Mouse (Mus musculus) embryonic facial prominence, embryonic 14.5 days (tissue): ENCODE results near the gene Atad3a. TPM values are rescaled to one million over a fixed set of nuclear protein-coding genes. Genes with fewer than 3 reads are reported as not detected.

Experiments
- ATAC-seq: fragments of 200-750 bp; cut with Nextera tagmentation; 2 replicates; pipeline ENCODE4 v1.8.0; 2017; ENCODE audit warnings: low read depth, moderate number of reproducible peaks, moderate TSS enrichment
- DNase-seq: peaks from one replicate; pipeline ENCODE4 v3.0.0-alpha.2; 2015; ENCODE audit warnings: low spot score
- H3K27ac ChIP-seq: fragments of 300-500 bp; sonication (generic); replicated peaks from 2 replicates; pipeline ENCODE4 v1.5.1; 2014; ENCODE audit warnings: low read depth, mild to moderate bottlenecking, low read length, moderate library complexity
- H3K27me3 ChIP-seq: fragments of 300-500 bp; sonication (generic); replicated peaks from 2 replicates; pipeline ENCODE4 v1.6.1; 2014; ENCODE audit warnings: low read length; ENCODE audit not compliant: control insufficient read depth, insufficient read depth
- H3K36me3 ChIP-seq: fragments of 300-500 bp; sonication (generic); 2 replicates; pipeline ENCODE4 v1.6.1; 2014; ENCODE audit warnings: low read length, mixed read lengths; ENCODE audit not compliant: control insufficient read depth, insufficient read depth
- H3K4me1 ChIP-seq: fragments of 300-500 bp; sonication (generic); 2 replicates; pipeline ENCODE4 v1.6.1; 2014; ENCODE audit warnings: antibody characterized with exemption, low read length; ENCODE audit not compliant: control insufficient read depth, insufficient read depth
- H3K4me2 ChIP-seq: fragments of 300-500 bp; sonication (generic); 2 replicates; pipeline ENCODE4 v1.6.1; 2014; ENCODE audit warnings: low read depth, mild to moderate bottlenecking, low read length, moderate library complexity, mixed read lengths
- H3K4me3 ChIP-seq: fragments of 300-500 bp; sonication (generic); 2 replicates; pipeline ENCODE4 v1.5.1; 2014; ENCODE audit warnings: low read depth, mild to moderate bottlenecking, low read length
- H3K9ac ChIP-seq: fragments of 300-500 bp; sonication (generic); 2 replicates; pipeline ENCODE4 v1.6.1; 2014; ENCODE audit warnings: low read depth, mild to moderate bottlenecking, low read length, moderate library complexity, mixed read lengths
- H3K9me3 ChIP-seq: fragments of 300-500 bp; sonication (generic); 2 replicates; pipeline ENCODE4 v1.6.1; 2016; ENCODE audit warnings: low read length; ENCODE audit not compliant: control insufficient read depth
- WGBS: fragments of 180-500 bp; shearing (Covaris S2); extraction: QIAGEN DNeasy Blood & Tissue Kit; methylation state at CpG from one replicate; pipeline ENCODE4 v1.1.7; 2014; 5-methylcytosine and 5-hydroxymethylcytosine counted together
- polyA plus RNA-seq: library from polyadenylated mRNA; unstranded; fragments of >200 nt; fragmentation: Nextera tagmentation; extraction: Ambion mirVana; gene quantifications from 2 replicates; pipeline ENCODE4 v1.2.1, GENCODE M21; 2014

Atad3a gene
- polyA plus RNA-seq = 77.0 and 77.9 TPM in 2 replicates

DNA sequence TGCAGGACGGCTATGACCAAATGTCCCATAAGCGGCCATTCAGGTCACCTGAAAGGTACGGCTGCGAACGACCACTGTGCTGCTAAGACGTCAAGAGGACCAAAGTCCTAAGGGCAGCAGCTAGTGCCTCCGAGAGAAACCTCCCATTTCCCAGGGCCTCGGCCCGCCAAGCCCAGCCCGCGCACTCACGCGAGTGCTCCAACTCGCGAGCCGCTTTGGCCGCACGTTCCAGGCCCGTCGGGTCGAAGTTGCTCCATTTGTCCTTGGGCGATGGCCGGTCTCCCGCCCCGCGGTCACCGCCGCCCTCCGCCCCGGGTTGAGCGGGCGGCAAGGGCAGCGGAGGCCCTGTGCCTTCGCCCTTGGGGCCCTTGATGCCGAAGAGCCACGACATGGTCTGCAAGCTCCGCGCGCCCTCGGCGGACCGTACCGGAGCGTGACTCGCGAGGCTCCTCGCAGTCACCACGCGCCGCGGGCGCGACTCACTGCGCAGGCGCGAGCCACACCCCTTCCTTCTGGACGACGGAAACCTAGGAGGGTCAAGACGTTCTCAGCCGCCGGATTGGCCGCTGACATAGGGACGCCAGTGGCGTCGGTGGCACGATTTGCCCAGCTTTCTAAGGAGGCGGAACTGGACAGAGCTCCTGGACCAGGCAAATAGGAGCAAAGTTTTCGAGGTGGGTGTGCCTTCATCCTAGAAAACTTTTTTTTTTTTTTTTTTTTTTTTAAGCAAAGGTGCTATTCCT is at the start of gene Atad3a:
TSS of gene Atad3a (minus strand) at position 481 of the 743 bp plus-strand sequence.
- peak within 1 kb of the TSS; percentile 56; the same call in 1 of the 2 replicates for H3K27ac ChIP-seq

DNA sequence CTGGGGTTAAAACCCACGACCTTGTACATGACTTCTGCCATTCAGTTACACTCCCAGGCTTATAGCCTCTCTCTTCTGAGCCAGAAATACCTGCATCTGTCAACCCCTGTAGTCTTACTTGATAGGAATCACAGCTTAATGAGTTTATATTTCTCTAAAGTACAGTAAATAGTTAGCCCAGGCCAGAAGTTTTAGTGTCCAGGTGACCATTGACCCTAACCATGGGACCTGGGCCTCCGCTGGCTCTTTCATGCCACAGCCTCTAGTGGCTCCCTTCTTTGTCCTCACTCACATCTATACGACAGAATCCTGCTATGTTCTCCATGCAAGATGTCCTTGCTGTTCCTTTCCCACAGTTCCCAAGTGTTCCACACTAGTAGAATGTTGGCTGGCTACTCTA is 46.9 kb upstream of the Atad3a start:
- no peak for ATAC-seq
- no peak for DNase-seq
- 87% methylated on average over 3 of the region's 3 CpGs for WGBS
- Histone ChIP-seq H3K4me2 (no peak overlapping the region), H3K9ac (no peak overlapping the region), H3K27ac (no peak overlapping the region), H3K27me3 (no peaks in the 10 kb centered on the region), H3K4me3 (no peak overlapping the region), H3K9me3 (no peaks in the 10 kb centered on the region), H3K36me3 (peaks cover 62% of the 10 kb centered on the region), H3K4me1 (peaks cover 12% of the 10 kb centered on the region)

More for the DNA sequence above, at the start of gene Atad3a:
- Histone ChIP-seq H3K4me3 (peak within 1 kb of the TSS; percentile 69), H3K9ac (peak within 1 kb of the TSS; percentile 82), H3K27me3 (no peaks in the 10 kb centered on the region), H3K4me1 (peaks cover 14% of the 10 kb centered on the region), H3K4me2 (peak within 1 kb of the TSS; percentile 93), H3K36me3 (peaks cover 17% of the 10 kb centered on the region), H3K9me3 (no peaks in the 10 kb centered on the region)
- under 1% methylated on average over 38 of the region's 68 CpGs for WGBS
- DNase-seq = peak; percentile 98
- peak; percentile 98 for ATAC-seq

DNA sequence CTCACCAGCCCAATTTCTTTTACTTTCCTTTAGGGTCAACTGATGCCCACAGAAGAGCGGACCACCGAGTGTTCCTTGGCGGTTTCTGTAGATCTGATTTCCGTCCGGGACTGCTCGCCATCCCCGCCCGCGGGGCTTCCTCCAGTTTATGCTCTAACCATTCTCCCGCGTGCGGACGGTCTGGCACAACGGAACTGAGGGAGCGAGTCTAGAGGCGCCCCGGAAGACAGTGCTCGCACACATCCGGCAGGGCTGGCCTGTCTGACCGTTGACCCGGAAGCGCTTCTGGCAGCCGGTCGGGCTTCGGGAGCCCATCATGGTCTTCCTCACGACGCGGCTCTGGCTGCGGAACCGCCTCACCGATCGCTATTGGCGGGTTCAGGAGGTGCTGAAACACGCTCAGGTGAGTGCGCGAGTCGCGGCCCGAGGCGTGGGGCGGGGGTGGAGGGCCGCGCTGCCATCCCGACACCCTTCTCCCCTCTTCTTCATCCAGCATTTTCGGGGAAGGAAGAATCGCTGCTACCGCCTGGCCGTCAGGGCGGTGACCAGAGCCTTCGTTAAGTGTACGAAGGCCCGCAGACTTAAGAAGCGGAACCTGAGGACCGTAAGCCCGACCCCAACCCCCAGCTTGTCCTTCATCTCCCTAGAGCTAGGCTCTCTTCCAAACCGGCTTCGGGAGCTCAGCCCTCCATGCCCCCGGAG is 42.6 kb upstream of the Atad3a start:
- H3K27me3 ChIP-seq = no peaks in the 10 kb centered on the region
- DNase-seq (peak; percentile 95), ATAC-seq (peak; percentile 99)
- peak overlapping the region; percentile 84 for H3K4me3 ChIP-seq
- no peaks in the 10 kb centered on the region for H3K9me3 ChIP-seq
- H3K27ac ChIP-seq = peak overlapping the region; percentile 39
- H3K4me1 ChIP-seq = peaks cover 7% of the 10 kb centered on the region; the same call in 1 of the 2 replicates
- H3K4me2 ChIP-seq = peak overlapping the region; percentile 58
- under 1% methylated on average over 44 of the region's 58 CpGs for WGBS
- peak overlapping the region; percentile 88 for H3K9ac ChIP-seq
- peaks cover 33% of the 10 kb centered on the region for H3K36me3 ChIP-seq

DNA sequence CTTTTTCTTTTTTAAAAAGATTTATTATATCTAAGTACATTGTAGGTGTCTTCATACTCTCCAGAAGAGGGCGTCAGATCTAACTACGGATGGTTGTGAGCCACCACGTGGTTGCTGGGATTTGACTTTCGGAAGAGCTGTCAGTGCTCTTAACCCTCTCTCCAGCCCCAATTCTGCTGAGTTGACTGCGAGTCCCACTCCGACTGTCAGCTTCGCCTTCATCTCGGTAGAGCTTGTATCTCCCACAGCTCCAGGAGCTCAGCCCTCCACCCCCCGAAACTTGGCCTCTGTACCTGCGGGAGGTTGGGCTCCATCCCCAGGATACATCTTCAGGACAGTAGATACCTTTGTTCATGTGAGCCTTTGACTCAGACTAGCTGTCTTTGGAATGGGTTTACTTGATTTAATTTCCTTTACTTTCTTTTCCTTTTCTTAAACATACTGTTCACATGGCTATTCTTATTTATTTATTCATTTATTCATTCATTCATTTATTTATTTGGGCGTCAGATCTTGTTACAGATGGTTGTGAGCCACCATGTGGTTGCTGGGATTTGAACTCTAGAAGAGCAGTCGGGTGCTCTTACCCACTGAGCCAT is 41.9 kb upstream of the Atad3a start, which contains the start of gene Mrpl20:
TSS of gene Mrpl20 (plus strand) at position 138 of the 599 bp plus-strand sequence.
- Histone ChIP-seq H3K36me3 (peaks cover 27% of the 10 kb centered on the region), H3K4me3 (peak within 1 kb of the TSS; percentile 84), H3K27ac (peak within 1 kb of the TSS; percentile 39), H3K9ac (peak within 1 kb of the TSS; percentile 88), H3K9me3 (no peaks in the 10 kb centered on the region), H3K4me1 (peaks cover 7% of the 10 kb centered on the region; the same call in 1 of the 2 replicates), H3K27me3 (no peaks in the 10 kb centered on the region), H3K4me2 (peak within 1 kb of the TSS; percentile 58)
- 10% methylated on average over 12 of the region's 12 CpGs for WGBS
- ATAC-seq (no peak), DNase-seq (peak; percentile 54)

DNA sequence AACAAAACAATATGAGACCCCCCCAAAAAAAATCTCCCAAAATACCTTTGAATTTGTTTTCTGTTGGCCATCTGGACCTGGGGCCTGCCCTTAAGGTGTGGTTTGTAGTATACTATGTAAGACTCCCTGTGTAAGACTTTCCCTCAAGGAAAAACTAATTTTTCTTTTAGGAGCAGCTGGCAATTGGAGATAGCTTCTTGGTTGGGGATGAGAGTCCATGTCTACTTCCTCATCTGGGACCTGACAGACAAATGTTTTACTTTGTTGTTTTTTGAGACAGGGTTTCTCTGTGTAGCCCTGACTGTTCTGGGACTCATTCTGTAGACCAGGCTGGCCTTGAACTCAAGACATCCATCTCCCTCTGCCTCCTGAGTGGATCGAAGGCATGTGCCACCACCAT is 41.2 kb upstream of the Atad3a start:
- WGBS = 90% methylated on average over 1 of the region's 1 CpGs
- Histone ChIP-seq H3K4me2 (no peak overlapping the region), H3K4me1 (peaks cover 7% of the 10 kb centered on the region; the same call in 1 of the 2 replicates), H3K4me3 (no peak overlapping the region), H3K9me3 (no peaks in the 10 kb centered on the region), H3K36me3 (peaks cover 20% of the 10 kb centered on the region), H3K27ac (no peak overlapping the region), H3K27me3 (no peaks in the 10 kb centered on the region), H3K9ac (no peak overlapping the region)
- no peak for DNase-seq
- no peak for ATAC-seq

DNA sequence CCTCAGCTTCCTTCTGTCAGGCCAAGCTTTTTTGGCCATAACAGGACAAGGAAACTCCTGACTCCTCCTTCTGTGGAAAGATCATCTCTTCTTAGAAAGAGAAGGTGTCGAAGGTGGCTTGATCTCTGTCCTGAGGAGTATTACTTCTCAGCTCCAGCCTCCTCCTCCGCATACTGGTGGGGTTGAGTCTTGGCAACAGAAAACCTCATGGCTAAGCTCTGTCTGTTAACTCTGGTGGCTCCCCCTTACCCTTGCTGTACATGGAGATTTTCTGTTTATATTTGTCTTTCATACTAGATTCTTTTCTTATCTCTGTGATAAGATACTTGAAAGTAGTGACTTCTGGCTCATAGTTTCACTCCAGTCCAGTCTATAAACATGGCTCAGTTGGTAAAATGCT is 32.8 kb upstream of the Atad3a start:
- no peak overlapping the region for H3K9ac ChIP-seq
- H3K4me2 ChIP-seq = no peak overlapping the region
- DNase-seq (no peak), ATAC-seq (no peak)
- H3K4me1 ChIP-seq = no peaks in the 10 kb centered on the region
- 72% methylated on average over 2 of the region's 2 CpGs for WGBS
- no peak overlapping the region for H3K4me3 ChIP-seq
- H3K36me3 ChIP-seq = no peaks in the 10 kb centered on the region
- no peak overlapping the region for H3K27ac ChIP-seq
- no peaks in the 10 kb centered on the region for H3K9me3 ChIP-seq
- no peaks in the 10 kb centered on the region for H3K27me3 ChIP-seq

DNA sequence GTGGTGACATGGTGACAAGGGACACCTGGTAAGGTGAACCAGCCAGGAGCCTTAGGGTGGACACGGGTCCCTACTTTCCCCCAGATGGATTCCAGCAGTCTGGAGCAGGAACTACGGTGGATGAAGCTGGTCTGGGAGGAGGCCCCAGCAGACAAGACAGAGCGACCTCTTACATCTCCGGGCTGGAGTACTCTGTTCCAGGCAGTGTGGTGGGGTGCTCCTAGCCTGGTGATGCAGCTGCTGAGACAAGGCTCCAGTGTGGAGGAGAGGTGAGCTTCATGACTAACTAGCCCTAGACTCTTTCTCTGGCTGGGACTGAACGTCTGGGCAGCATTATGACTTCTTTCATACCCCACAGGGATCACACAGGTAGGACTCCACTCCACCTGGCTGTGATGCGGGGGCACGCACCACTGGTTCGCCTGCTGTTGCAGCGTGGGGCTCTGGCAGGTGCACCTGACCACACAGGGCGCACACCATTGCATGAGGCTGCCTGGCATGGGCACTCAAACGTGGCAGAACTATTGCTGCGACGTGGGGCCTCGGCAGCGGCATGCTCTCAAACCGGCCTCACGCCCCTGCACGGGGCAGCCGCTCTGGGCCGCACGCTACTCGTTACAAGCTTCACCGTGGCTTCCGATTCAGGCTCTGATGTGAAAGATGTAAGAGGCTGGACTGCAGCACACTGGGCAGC is 30.5 kb upstream of the Atad3a start:
- DNase-seq (no peak), ATAC-seq (no peak)
- Histone ChIP-seq H3K27ac (no peak overlapping the region; the same call in 1 of the 2 replicates), H3K27me3 (no peaks in the 10 kb centered on the region), H3K9me3 (no peaks in the 10 kb centered on the region), H3K36me3 (no peaks in the 10 kb centered on the region), H3K9ac (no peak overlapping the region), H3K4me3 (no peak overlapping the region), H3K4me1 (no peaks in the 10 kb centered on the region), H3K4me2 (no peak overlapping the region)
- WGBS = 70% methylated on average over 23 of the region's 24 CpGs

DNA sequence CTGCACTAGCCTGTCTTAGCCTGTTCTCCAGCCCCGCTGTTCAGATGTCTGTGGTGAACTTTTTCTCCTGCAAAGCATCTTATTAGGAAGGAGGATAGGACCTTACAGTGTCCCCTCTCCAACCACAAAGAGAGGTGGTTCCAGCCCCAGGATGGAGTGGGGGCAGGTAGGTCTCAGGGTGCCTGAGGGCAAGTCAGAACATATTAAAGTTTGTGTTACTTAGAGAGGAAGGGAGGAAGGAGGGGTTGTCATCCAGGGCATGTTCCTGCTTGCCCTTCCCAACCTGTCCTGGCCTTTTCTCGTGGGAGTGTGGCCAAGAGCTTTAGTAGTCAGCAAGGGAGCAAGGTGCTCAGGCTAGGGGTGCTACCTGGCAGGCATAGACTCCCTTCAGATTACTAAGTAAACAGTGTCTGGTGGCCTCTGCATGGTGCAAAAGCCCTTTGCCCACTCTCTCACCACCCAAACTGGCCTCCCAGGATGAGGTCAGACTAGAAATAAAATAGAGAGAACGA is 29.8 kb upstream of the Atad3a start:
- no peak overlapping the region for H3K4me3 ChIP-seq
- no peaks in the 10 kb centered on the region for H3K36me3 ChIP-seq
- DNase-seq (peak; percentile 20), ATAC-seq (no peak)
- H3K4me1 ChIP-seq = no peaks in the 10 kb centered on the region
- WGBS = 57% methylated on average over 3 of the region's 3 CpGs
- H3K9me3 ChIP-seq = no peaks in the 10 kb centered on the region
- no peak overlapping the region; the same call in 1 of the 2 replicates for H3K27ac ChIP-seq
- no peak overlapping the region for H3K9ac ChIP-seq
- H3K27me3 ChIP-seq = no peaks in the 10 kb centered on the region
- no peak overlapping the region for H3K4me2 ChIP-seq
